Mouse (Mus musculus) bone marrow, adult 2 months (tissue): ENCODE measurements around the gene Hcst.

Experiments used
- CTCF ChIP-seq: fragments of 200-500 bp; IDR thresholded peaks from 2 replicates; pipeline ENCODE4 v1.5.1; 2011; ENCODE audit warnings: low read length, control low read depth; ENCODE audit not compliant: control insufficient read depth, insufficient read depth
- POLR2A ChIP-seq: fragments of 200-500 bp; IDR thresholded peaks from 2 replicates; pipeline ENCODE4 v1.6.1; 2011; ENCODE audit warnings: low read depth, mild to moderate bottlenecking, control low read depth, low read length, borderline replicate concordance; ENCODE audit not compliant: control insufficient read depth

DNA sequence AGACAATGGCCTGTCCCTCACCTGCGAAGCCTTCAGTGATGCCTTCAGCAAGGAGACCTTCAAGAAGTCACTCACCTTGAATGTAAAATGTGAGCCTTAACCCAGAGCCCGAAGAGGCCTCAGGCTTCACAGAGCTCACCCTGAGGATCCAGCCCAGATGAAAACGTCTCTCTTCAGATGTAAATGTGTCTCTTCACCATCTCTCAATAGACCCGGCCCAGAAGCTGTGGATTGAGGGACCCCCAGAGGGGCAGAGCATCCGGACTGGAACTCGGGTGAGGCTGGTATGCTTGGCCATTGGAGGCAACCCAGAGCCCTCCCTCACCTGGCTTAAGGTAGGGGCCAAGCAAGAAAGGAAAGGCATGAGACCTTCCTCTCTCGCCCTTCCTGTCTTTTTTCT lies 43.9 kb upstream of the Hcst start:
- TF ChIP-seq CTCF: no peak
- TF ChIP-seq POLR2A: no peak
